Mouse (Mus musculus) layer of hippocampus, postnatal 10 days (tissue): ENCODE measurements around the gene Zfp324. TPM values are rescaled to one million over a fixed set of nuclear protein-coding genes. Genes with fewer than 3 reads are reported as not detected.
A peak's percentile ranks its signal among the peaks of the same experiment; 100 is the strongest.

Source experiments
- DNase-seq, 2 experiments: peaks; one replicate each; pipeline ENCODE4 v3.0.0; 2021; ENCODE audit warnings: low spot score in 2 of 2
- total RNA-seq, 2 experiments: library from RNA; stranded (reverse); gene quantifications; 2 replicates each; pipeline ENCODE4 v1.2.3; 2021

The Zfp324 gene
- total RNA-seq, 2 experiments from 2014 or later: 14.7 to 15.7 TPM

DNA sequence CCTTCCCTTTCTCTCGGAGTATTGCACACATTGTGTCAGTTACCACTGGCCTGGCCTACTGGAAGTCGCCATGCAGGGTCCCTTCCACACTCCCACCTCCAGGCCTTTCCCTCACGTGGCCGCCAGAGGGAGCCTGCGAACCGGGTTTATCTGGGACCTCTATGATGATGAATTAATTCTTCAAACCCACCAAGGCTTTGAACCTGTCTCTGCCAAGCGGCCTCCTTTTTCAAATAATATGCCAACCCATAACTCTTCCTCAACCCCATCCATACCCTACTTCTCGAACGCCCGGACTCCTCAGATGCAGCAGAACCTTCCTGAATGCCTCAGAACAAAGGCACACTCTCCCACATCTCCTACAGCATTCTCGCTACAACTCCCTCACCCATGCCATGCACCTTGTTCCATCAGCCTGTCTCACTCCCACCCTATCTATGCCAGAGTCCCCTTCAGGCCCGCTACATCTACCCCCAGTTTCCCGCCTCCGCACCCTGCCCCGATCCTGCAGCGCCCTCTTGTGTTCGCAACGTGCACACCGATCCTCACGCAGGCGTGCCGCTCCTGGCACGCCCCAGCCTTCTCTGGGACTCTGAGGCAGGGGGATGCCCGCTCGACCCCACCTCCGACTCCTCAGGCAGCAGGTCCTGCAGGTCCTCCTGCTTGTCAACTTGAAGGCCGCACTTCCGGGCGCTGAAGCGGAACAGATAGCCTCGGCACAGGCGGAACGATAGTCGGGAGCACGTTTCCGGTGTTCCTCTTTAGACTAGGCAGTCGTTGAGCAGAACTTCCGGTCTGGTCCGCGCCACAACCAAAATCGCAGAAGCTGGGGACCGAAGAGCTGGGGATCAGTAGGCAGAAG, 43.7 kb downstream of the Zfp324 start:
- peak; percentile 94 for DNase-seq

DNA sequence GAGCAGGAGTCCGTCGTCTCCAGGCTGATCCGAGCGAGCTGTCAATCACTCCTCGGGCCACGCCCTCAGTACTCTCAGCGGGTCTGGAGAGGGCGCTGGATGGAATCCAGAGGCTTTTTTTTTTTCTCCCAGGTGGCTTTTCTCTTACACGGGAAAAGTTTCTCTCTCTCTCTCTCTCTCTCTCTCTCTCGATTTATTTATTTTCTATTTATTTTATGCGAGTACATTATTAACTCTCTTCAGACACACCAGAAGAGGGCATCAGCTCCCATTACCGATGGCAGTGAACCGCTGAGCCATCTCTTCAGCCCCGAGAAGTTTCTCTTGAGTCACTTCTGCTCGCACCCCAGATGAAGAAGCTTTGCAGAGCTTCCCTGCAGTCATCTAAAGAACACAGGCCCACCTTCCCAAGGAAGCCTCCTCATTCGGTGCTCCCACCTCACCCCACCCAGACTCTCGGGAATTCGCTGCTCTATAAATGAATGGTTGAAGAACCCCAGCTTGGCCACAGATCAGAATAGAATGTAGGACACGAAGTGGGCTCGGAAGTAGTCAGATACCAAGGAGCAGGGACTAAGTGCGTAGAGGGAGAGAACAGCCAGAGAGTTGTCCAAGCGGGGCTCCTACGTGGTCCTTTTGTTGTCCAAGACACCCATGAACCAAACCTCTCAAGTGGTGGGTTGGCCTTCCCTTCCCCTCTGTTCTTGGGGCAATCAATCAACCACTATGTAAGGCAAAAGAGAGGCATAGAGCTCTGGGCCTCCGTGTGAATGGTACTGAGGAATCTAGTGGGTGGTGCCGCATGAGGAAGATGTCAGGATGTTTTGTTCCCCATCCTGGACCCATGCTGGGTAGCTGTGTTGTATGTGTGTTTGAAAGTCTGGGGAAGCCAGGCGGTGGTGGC, 44.6 kb downstream of the Zfp324 start, which contains the start of gene Zbtb45:
Gene Zbtb45, minus strand, starts transcription at position 30 of the 904 bp plus-strand sequence.
- peak in 1 of 2 experiments; percentile 8 for DNase-seq

DNA sequence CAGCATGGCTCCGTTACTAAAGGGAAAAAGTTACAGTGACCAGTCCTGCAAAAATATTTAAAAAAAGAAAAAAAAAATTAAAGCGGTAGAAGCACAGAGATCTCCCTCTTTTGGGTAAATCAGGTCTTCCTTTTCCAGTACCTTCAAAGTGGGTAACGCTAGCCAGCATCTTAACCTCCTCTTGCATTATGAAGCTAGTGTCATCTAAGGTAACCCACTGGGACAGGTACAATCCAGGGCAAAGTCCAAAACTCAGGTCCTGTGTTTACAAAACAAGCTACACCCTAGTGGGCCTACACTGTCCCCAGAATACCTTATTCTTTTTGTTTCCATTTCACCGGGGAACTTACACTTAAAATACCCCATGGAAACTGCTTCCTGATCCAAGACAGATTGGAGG, 48.0 kb downstream of the Zfp324 start:
- DNase-seq: no peak

DNA sequence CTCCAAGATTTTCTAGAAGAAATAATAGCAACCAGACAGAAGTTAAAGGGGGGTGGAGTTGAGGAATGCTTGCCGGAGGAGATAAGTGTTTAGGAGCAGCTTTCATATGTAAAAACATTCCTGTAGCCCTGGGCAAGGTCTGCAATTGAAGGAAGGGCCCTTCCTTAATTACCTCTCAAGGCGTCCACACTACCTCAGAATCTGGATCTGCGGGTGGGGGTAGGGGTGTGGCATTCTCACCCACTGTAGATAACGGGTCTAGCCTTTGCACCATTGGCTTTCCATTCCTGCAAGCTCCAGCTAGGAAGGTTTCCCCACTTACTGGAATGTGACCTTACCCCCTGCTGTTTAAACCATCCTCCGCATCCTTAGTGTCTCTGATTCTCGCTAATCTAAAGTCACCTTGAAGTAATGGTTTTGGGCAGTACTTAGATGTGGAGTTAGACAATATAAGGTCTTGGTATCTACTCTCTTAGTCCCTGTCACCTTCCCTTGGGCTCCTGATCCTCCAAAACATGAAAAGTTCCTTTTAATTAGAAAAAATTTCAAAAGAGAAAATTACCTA, 48.7 kb downstream of the Zfp324 start:
- no peak for DNase-seq

DNA sequence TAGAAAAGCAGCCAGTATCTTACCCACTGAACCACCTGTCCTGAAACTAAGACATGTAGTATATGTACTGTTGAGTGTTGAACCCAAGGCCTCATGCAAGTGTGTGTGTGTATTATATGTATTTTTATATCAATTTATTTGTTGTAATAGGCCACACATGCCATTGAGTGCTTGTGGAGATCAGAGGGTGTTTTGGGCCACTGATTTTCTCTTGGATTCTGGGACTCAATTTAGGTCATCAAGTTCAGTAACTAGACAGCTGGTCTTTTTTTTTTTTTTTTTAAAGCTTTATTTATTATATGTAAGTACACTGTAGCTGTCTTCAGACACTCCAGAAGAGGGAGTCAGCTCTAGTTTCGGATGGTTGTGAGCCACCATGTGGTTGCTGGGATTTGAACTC, 49.6 kb downstream of the Zfp324 start:
- DNase-seq: no peak

DNA sequence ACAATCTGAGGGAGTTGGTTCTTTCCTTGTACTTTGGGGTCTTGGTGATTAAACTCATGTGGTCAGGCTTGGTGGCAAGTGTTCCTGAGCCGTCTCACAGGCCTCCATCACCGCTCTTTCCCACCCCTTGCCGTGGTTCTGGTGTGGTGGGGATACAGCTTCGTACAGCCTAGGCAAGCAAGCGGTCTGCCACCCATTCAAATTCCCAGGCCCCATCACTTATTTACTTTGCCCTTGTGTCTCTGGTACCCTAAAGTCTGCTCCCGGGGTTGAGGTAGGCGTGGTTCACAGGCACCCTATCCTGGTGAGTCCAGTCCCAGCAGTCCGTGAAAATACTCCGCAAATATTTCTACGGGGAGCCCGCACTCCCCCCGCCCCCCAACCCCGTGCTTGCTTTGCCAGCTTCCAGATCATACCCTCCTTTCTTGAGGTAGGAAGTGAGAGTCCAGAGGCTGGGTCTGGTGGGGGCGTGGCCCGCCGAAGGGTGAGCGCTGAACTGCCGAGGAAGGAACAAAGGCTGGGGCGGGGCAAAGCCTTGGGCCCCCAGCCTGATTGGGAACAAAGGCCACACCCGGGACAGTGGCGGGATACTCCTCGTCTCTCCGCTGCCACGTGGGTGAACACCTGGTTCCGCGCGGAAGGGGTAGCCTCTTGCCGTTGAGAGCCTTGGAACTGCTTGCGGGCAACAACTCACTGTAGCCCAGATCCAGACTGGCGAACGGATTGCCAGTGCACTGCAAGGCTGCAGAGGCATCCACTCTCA, 57.3 kb downstream of the Zfp324 start:
- peak; percentile 46 to 61 for DNase-seq

Other genes starting within 250 kb of the Zfp324 start
- under 1 TPM; 0.07 to 0.09 TPM for gene Vmn2r56, start 230.8 kb upstream of the Zfp324 start, total RNA-seq
- 10 to 100 TPM; 19.9 to 25.0 TPM for gene Zscan18, start 162.2 kb upstream of the Zfp324 start, total RNA-seq
- 10 to 100 TPM; 21.7 to 22.3 TPM for gene Zfp329, start 147.0 kb upstream of the Zfp324 start, total RNA-seq
- gene Zfp110, start 131.1 kb upstream of the Zfp324 start, total RNA-seq: 10 to 100 TPM; 13.6 to 21.8 TPM
- 1 to 10 TPM; 6.0 to 8.9 TPM for gene Zfp128, start 84.7 kb upstream of the Zfp324 start, total RNA-seq
- 10 to 100 TPM; 12.1 to 13.1 TPM for gene Zscan22, start 68.0 kb upstream of the Zfp324 start, total RNA-seq
- gene Rps5, start 43.5 kb upstream of the Zfp324 start, total RNA-seq: 100 to 1,000 TPM; 535 to 542 TPM
- 1 to 10 TPM; 1.2 TPM for gene Rnf225, start 38.4 kb upstream of the Zfp324 start, total RNA-seq
- gene Zfp446, start 12.0 kb downstream of the Zfp324 start, total RNA-seq: 1 to 10 TPM; 7.1 to 7.7 TPM
- not detected for gene Slc27a5, start 32.4 kb downstream of the Zfp324 start, total RNA-seq
- 100 to 1,000 TPM; 279 to 301 TPM for gene Trim28, start 33.3 kb downstream of the Zfp324 start, total RNA-seq
- 10 to 100 TPM; 25.8 to 27.3 TPM for gene Zbtb45, start 44.2 kb downstream of the Zfp324 start, total RNA-seq
- 100 to 1,000 TPM; 133 to 151 TPM for gene Chmp2a, start 69.0 kb downstream of the Zfp324 start, total RNA-seq
- 100 to 1,000 TPM; 198 to 220 TPM for gene Ube2m, start 72.4 kb downstream of the Zfp324 start, total RNA-seq
- gene Mzf1, start 88.9 kb downstream of the Zfp324 start, total RNA-seq: 10 to 100 TPM; 14.3 to 17.7 TPM
- not detected for gene Vmn1r85, start 129.3 kb downstream of the Zfp324 start, total RNA-seq
- gene Vmn1r86, start 154.1 kb downstream of the Zfp324 start, total RNA-seq: not detected
- not detected for gene Vmn1r87, start 174.3 kb downstream of the Zfp324 start, total RNA-seq
- under 1 TPM; 0.11 to 0.25 TPM for gene Vmn1r88, start 193.7 kb downstream of the Zfp324 start, total RNA-seq
- gene Vmn1r89, start 247.2 kb downstream of the Zfp324 start, total RNA-seq: not detected